Mouse (Mus musculus) layer of hippocampus, adult 8-10 months (tissue): ENCODE results near the gene Dusp3. TPM values are rescaled to one million over a fixed set of nuclear protein-coding genes. Genes with fewer than 3 reads are reported as not detected.

Source experiments
- DNase-seq, 2 experiments: peaks; one replicate each; pipeline ENCODE4 v3.0.0; 2022; ENCODE audit warnings: low spot score in 2 of 2
- total RNA-seq, 4 experiments: library from RNA; stranded (reverse); gene quantifications; 2 replicates each; pipeline ENCODE4 v1.2.4; 2022

Gene Dusp3
- total RNA-seq: 100 to 1,000 TPM; 151 to 190 (median 164) TPM

DNA sequence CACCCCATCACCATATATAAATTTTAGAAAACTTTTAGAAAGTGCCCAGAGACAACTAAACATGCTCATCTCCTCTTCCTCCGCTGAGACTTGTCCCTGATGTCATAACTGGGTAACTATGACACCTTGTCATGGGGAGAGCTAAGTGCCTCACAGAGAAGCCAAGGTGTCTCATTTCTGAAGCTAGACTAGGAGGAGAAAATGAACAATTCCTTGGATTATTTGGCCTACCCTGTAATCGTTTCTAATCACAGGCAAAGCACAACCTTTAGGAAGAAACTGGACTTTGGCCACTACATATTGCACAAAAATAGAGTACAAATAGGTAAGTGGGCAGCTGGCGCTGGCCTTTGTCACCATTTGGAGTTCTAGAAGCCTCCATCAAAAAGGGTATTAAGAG is at the start of gene Dusp3:
Gene Dusp3, minus strand, starts transcription at position 101 of the 400 bp plus-strand sequence.
- DNase-seq: no peak

DNA sequence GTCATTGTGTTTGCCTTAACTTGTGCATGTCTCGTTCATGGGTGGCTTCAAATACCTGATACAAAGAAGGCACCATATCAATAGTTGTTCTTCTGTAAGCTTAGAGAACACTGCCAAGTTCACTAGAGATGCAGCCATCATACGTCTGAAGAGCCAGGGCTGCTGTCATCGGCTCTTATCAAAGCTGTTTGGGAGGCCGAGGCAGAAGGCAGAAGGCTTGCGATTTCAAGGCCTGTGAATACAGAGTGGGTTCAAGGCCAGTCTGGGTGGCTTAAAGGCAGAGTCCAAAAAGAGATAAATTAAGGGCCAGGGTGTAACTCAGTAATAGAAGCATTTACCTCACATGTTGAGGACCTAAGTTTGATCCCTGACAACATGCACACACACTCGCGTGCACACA is 49.5 kb upstream of the Dusp3 start:
- no peak for DNase-seq

DNA sequence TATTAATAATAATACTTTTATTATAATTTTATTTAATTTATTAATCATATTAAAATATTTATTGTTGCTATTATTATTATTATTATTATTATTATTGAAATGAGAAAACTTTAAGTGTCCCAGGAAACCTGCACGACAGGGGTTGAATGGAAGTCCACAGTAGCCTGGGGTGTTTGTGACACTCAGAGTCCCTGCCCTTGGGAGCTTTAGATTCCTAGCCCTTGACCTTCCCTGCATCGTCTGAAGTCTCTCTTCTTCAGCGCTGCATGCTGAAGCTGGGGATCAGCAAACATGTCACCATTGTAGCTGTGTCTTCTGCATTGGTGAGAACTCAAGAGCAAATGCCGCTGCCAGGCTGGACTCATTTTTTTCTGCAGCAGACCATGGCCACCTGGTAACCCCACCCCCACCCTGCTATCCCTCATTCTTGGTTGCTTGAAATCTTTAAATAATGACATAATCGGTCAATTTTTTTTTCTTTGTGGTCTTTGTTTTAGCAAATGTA is 48.7 kb upstream of the Dusp3 start:
- DNase-seq: no peak

DNA sequence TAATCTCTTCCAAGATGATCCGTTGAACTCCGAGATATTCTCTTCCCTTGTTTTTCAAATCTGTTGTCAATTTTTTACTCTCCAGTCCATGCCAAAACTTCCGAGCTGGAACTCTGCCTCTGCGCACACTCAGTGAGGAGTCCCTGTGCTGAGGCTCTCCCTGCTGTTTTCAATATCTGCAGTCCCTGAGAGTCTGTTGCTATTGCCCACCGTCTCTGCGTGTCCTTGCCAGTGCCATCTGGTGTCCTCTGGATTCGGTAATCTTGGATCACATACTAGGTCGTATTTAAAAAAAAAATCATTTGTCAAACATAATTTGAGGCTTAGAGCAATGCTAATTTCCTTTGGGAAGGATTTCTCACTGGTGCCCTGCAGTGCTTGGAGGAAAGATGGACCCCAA is 48.1 kb upstream of the Dusp3 start:
- DNase-seq: peak; percentile 48 to 60

DNA sequence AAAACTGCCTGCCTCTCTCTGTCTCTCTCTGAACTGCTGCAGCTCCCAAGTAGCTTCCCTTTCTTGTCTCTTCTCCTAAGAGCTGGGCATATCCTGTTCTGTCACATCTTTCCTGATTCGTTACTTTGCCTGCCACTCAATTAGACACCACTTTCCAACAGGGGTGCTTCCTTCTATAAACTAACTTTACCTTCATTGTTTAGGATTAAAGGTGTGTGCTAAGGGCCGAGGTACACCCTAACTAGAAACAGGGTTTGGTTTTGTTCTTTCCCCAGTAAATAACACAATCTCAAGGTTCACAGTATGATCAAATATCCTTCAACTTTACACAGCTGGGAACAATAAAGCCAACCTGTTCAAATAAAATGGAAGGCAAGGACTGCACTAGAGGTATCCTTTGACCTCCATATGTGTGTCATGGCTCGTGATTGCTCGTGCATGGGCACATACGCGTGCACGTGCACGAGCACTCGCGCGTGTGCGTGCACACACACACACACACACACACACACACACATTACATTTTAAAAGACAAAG is 46.3 kb upstream of the Dusp3 start:
- no peak for DNase-seq

DNA sequence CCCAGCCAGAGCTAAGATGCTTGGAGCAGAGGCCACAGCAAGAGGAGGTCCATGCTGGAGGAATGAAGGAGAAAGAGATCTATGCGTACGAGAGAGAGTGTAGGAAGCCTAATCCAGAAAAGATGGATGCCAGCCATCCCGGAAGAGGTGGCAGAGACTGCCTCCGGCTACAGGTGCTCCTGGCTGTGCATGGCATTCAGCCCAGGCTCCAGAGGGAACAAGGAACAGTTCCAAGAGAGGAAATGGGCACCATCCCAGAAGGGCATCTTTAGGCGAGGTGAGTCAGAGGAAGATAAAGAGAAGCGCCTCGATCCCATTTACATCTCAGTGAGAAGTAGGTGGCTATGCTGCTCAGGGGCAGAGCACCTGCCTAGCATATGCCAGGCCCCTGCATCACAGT is 44.3 kb upstream of the Dusp3 start:
- DNase-seq: peak; percentile 43 to 46

DNA sequence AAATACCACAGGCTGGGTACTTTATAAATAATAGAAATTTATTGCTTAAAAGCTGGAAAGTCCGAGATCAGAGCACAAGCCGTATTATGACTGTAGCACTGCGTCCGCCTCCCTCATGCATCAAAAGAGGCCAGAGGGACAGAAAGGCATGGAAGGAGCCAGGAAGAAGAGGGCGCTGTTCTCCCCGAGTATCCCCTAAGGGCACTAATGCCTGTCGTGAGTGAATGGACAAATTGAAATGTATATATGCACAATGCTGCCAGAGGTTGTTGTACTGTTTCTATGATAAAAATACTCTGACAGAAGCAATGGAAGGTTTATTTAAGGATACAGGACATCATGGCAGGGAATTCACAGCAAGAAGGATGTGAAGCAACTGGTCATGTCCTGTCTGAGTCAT is 43.2 kb upstream of the Dusp3 start:
- no peak for DNase-seq

DNA sequence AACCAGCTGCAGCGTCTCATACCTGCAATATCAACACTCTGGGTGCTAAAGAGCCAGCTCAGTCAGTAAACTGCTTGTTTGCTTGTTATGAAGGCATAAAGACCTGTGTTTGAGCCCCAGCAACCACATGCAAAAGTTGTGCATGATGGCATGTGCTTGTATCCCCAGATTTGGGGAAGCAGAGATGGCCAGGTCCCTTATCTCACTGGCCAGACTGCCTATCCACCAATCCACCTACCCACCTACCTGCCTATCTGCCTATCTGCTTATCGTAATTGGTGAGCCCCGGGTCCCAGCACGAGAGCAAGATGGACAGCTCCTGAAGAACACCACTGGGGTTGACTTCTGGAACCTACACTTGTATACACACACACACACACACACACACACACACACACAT is 42.5 kb upstream of the Dusp3 start:
- DNase-seq: no peak

DNA sequence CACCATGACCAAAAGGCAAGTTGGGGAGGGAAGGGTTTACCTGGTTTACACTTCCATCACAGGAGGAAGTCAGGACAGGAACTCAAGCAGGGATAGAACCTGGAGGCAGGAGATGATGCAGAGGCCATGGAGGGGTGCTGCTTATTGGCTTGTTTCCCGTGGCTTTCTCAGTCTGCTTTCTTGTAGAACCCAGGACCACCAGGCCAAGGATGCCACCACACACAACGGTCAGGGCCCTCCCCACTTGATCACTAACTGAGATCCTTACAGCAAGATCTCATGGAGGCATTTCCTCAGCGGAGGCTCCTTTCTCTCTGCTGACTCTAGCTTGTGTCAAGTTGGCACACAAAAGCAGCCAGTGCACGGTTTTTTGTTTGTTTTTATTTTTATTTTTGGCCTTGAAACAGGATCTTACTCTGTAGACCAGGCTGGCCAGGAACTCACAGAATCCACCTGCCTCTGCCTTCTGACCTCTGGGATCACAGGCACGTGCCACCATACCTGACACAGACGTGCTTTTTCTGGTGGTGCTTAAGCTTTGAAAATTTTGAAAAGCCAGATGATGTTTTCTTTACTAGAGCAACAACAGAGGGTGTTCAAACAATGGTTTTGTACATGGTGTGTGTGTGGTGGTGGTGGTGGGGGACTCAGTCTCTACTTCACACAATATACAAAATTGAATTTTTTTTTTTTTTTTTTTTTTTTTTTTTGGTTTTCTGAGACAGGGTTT is 41.4 kb upstream of the Dusp3 start, which contains the start of gene Mpp3:
Gene Mpp3, minus strand, starts transcription at position 375 of the 730 bp plus-strand sequence.
- no peak for DNase-seq

DNA sequence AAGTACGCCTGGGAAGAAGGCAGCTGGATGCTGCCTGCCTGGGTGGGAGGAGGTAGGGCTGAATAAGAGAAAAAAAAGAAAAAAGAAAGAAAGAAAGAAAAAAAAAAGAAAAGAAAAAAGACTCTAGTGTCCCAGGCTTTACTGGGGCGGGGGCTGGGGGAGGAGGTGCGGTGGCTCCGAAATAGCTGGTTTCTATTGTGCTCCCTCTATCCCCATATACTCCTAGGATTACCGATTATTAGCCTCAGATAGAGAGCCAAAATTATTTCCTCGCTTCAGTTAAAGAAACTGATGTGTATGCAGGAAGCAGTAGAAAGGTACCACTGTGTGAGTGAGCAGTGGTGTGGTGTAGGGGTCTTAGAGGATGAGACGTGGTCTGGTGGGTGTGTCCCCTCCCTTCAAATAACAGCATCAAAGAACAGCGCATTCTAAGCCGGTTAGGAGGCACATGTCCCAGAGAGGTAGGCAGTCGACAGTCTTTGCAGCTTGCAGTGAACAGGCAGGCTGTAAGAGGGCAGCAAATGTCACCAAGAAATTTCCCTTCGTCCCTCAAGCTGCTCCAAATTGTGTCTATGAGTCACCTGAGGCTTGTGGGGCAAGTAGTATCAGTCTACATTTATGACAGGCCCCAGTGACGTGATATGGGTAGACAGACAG is 40.7 kb upstream of the Dusp3 start:
- no peak for DNase-seq

DNA sequence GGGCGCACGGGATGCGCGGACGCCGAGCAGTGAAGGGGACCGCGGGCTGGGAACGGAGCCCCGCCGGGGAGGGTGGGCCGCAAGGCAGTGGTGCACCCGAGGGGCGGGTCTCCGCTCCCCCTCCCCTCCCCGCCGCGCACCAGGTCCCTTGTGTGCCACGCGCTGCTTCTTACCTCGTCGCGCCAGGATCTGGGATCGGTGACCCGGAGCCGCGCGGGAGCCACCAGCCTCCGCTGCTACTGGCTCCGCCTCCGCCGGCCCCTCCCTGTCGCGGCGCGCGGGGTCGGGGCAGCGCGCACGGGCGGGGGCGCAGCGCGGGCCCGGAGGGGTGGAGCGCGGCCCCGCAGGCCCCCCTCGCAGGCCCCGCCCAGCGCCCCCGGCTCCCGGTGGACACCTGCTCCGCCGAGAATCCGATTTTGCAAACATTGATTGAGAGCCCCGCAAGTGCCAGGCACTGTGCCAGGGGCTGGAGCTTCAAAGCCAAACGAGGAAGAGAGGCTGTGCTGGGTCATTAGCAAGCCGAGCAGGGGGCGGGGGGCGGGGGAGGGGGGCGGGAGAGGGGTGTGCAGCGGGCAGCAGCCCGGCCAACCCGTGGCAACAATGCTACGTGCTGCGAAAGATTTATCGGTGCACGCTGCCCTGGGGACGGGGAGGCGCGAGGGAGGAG is 40.0 kb upstream of the Dusp3 start:
- DNase-seq: peak in 1 of 2 experiments; percentile 47

DNA sequence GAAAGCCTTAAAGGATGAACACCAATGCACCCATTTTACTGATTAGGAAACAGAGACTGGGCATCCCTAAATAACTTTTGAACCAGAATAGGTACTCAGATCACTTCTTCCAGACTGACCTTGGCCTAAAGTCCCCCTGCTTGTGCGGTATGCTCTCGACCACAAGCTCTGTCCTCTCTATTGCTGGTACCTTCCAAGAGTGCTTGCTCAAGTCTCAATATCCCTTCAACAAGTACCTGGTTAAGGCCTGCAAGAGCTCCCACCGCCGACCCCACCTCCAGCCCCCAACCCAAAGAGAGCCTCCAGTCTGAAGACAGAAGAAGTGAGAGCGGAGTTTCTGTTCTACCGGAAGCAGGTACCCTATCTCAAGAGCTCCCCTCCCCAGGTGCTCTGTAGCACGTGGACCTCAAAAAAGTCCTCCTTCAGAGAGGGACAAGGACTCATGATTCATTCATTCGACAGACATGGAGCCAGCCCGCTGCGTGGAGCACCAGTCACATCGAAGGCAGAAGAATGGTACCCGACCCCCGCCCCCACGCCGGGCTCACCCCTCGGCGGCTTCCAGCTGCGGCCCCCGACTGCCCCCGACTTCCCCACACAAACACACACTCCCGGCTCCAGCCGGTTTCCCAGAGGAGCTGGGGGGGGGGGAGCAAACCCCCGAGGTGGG is 39.3 kb upstream of the Dusp3 start:
- DNase-seq: no peak

DNA sequence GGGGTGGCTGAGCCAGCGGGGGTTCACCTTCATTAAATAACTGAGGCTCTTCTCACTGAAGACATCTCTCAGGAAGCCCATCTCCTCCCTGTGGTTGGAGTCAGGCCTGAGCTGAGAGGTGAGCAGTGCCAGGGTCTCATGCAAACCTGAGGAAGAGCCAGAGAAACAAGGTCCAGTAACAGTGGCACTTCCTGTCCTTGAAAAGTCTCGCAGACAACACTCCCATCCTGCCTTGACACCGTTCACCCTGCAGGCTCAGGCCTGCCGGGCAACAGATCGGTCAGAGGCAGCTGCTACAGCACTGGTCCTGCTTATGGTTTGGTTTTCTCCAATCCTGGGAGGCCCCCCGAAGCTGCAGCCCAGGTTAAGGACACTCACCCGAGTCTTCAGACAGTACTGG is 38.5 kb upstream of the Dusp3 start:
- no peak for DNase-seq

DNA sequence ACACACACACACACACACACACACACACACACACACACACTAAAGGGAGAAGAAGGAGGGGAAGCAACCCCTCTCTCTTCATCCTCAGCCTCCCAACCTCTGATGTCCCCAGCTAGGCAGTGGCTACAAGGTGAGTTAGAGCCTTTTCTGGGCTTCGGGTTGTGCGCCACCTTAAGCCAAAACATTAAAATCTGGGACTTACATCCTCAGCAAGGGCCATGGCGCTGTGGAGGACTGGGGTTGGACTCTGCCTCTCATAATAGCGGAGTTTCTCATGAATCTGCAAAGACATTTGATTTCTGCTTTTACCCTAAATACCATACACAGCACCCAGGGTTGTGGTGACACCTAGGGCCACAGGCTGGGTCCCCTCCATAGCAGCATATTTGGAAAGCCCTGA is 38.1 kb upstream of the Dusp3 start:
- no peak for DNase-seq

DNA sequence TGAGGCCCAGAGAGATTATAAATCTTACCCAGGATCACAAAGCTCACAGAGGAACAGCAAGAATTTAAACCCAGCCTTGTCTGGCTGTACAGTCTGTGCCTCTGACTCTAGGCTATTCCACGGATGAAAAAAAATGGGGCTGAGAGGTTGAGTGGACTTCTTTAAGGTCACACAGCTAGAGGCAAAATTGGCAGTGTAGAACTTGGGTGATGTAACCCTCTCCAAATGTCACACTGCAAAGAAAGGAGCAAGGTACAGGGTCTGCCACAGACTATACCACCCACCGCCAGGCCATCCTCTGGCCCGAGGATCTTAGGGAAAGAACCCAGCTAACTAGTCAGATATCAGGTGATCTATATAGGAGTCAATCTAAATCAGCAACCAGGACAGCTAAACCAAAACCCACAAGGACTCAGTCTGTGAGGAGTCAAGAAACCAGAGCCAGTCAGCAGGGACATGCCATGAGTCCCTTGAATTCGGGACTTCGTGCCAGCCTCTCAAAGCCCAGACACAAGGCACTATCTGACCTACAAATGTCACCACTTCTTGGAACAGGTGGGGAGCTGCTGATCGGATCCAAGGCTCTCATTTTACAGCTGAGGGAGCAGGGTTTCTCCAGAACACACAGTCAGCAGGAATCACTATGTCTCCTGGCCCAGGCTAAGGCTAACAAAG is 37.4 kb upstream of the Dusp3 start:
- DNase-seq: no peak

DNA sequence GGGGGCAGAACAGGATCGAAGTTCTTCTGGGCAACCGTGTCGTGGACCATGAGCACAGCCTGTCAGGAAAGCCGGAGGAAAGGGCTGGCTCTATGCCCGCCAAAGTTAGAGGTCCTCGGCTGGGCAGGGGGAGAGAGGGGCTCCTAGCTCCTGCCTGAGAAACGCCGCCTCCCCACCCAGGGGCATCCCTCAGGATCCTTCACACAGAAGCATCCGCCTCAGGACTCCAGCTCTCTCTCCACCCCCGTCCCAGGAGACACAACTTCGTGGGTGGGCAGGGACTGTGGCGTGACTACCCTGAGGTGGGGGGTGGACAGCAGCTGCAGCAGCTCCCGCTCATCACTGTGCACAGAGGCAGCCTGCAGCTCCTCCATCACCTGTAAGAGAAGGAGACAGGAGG is 36.6 kb upstream of the Dusp3 start:
- no peak for DNase-seq

DNA sequence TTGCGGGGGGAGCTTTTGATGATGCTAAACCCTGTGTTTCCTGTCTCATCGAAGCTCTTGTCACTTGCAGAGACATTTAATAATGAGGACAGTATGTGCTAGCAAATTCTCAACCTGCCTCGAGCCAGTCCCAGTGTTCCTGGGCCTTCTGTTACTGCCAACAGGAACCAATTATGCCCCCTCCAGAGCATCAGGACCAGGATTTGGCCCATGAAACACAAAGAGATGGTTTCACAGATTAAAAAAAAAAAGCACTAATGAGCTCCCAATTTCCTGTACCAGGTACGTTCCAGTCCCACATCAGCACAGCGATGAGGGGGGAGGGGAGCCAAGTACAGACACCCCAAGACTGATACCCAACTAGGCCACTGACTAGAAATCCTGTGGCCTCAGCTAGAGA is 34.4 kb upstream of the Dusp3 start:
- DNase-seq: no peak

DNA sequence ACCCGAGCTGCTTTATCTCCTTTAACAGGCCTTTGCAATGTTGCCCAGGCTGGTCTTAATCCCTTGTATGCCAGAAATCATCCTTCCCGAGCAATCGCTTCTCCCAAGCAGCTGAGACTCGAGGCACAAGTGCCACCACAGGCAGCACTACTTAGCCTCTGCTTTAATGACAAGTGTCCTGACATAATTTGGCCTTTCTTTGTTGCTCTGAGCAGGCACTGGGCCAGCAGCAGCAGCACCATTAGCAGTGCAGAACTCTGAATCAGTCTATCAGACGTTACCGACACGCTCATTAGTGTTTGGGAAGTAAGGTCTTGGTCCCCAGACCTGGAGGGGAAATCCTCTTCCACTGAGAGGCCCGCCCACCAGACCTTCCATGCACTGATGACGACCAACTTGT is 32.9 kb upstream of the Dusp3 start:
- no peak for DNase-seq

DNA sequence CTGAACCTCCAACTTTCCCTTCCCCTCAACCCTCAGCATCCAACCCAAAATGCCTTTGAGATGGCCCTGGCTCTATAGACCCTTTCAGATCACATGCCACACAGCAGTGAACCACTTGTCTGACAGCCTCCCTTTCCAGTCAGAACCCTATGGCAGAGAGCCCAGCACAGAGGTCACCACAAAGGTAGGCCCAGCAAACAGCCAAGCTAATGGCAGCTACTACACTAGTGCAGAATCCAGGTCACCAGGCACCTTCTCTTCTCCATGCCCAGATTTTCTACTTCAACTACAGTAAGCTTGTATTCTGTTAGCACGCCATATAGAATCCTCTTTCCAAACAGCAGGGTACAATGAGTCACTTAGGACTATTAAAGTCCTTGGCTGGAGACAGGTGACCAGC is 29.3 kb upstream of the Dusp3 start:
- DNase-seq: no peak

DNA sequence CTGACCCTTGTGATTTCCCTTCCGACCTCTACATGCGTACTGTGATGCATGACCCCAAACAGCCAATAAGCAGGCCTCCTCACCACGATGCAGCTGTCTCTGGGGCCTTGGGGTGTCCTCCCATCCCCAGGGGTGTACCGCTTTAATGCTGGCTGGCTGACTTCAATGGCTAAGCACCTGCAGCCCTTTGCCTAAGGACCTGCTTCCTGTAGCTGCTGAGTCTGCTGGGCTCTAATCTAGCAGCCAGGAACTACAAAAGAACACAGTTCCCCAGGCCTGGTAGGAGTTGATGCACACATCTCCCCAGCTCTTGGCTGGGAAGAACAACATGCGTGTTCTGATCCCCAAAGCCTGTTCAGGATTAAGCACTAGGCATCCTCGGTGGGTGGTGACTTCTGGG is 28.7 kb upstream of the Dusp3 start:
- no peak for DNase-seq

DNA sequence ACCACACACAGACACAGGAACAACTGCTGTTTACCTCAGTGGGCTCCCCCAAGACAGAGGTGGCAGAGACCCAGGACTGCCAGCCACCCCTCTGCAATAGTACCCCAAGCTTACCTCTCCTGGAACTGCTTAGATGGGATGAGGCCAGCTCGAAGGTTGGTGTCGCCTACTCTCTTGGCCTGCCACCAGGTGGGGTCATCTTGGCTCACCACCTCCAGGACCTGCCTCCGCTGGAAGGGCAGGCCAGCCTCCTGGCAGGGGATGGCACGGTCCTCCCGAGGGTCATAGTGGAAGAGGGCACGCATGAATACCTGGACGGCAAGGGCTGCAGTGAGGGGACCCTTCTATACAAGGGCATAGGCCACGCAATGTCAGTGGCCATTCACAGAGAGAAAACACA is 26.4 kb upstream of the Dusp3 start:
- no peak for DNase-seq
